Mouse (Mus musculus): ENCODE data around the gene Dync1li1.

- TF ChIP-seq CTCF (IDR thresholded peaks at IDR 0.05; ENCODE audit: extremely low read depth, insufficient read depth, low read length) (no peak), POLR2A (IDR thresholded peaks at IDR 0.05; ENCODE audit: extremely low read depth, insufficient read depth, low read length) (no peak)
These were observed 57.1 kb downstream of the Dync1li1 start for GRCm38 (mm10) chr9:114745654-114746053.

Measured in cortical plate, adult 2 months (tissue).